Mouse (Mus musculus) myocyte (in vitro differentiated cells): Measurements from ENCODE around the gene Olfr374.
A peak's percentile ranks its signal among the peaks of the same experiment; 100 is the strongest.

Experiments used
- E2F4 ChIP-seq: IDR thresholded peaks from one replicate; pipeline ENCODE4 v1.6.1; 2011; ENCODE audit warnings: mild to moderate bottlenecking, control low read depth, moderate library complexity; ENCODE audit not compliant: insufficient read depth
- MAX ChIP-seq: IDR thresholded peaks from one replicate; pipeline ENCODE4 v1.6.1; 2011; ENCODE audit warnings: low read depth, mild to moderate bottlenecking, control low read depth
- MYOG ChIP-seq, 3 experiments: IDR thresholded peaks; one replicate each; pipeline ENCODE4 v1.6.1; 2011; ENCODE audit warnings: control low read depth in 2 of 3, low read depth in 2 of 3, mild to moderate bottlenecking in 2 of 3; ENCODE audit not compliant: insufficient read length in 2 of 3, control insufficient read depth in 1 of 3, insufficient read depth in 1 of 3
- POLR2A ChIP-seq: IDR thresholded peaks from one replicate; pipeline ENCODE4 v1.6.1; 2011; ENCODE audit warnings: low read depth, mild to moderate bottlenecking, control low read depth, moderate library complexity; ENCODE audit not compliant: insufficient read length

GRCm38 (mm10) chr8:72134756-72135445, 28.1 kb downstream of the Olfr374 start, which contains the start of gene Tpm4:
- TF ChIP-seq POLR2A (peak; percentile 95), MAX (no peak), MYOG (IDR thresholded peaks at IDR 0.05; ENCODE audit: control insufficient read depth in 1 of 3, insufficient read depth in 1 of 3, insufficient read length in 2 of 3, low read depth in 2 of 3) (peak in 2 of 3 experiments; percentile 86 to 88), E2F4 (no peak)
